24 mouse cellular contexts compared by ENCODE assay signal in the genomic region with DNA sequence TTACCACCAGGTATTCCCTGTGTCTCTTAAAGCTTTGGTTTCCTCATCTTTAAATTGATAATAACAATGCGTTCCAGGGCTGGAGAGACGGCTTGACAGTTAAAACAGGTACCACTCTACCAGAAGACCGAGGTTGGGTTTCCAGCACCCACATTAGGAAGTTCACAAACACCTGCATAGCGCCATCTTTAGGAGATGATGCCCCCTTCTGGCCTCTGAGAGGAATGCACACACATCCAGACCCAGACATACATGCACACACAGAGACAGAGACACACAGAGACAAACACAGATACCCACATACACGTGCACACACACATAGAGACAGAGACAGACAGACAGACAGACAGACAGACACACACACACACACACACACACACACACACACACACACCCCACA. TPM values are rescaled to one million over a fixed set of nuclear protein-coding genes. Genes with fewer than 3 reads are reported as not detected.
DNase-seq lines count a peak whose midpoint lies in the region; ATAC-seq and TF ChIP-seq lines count a peak whose summit lies in the region.
"Had no signal": no experiment of that assay in that cellular context is flagged by ENCODE, and none has a peak within 500 bp of the region (broad histone marks: within the 10 kb centered on the region; RNA-seq: fewer than 3 reads in every experiment).

No protein-coding gene starts in this region.

- H3K79me2 ChIP-seq in heart, adult 2 months (replicated peaks; ENCODE audit: control insufficient read depth, insufficient read depth, low read length) = no peaks in the 10 kb centered on the region

- H3K4me2 ChIP-seq in intestine, embryonic 16.5 days (ENCODE audit: low read depth, low read length) = no peak overlapping the region; the same call in 1 of the 2 replicates
- no peak overlapping the region for H3K4me2 ChIP-seq in stomach, embryonic 16.5 days (ENCODE audit: low read depth, low read length)
- H3K4me2 ChIP-seq: embryonic facial prominence, embryonic 12.5 days; forebrain, embryonic 15.5 days; neural tube, embryonic 13.5 days had no signal

- no peak overlapping the region for H3K4me3 ChIP-seq in heart, adult 2 months
- H3K4me3 ChIP-seq in layer of hippocampus, adult 2 months = no peak overlapping the region
- no peak overlapping the region for H3K4me3 ChIP-seq in intestine, embryonic 16.5 days (ENCODE audit: low read length)
- H3K4me3 ChIP-seq in stomach, embryonic 16.5 days (replicated peaks; ENCODE audit: low read length) = no peak overlapping the region
- H3K4me3 ChIP-seq: embryonic facial prominence, embryonic 12.5 days; erythroblast, embryonic 14.5 days; forebrain, embryonic 15.5 days; hindbrain, embryonic 10.5 days; megakaryocyte, embryonic 14.5 days; neural tube, embryonic 13.5 days had no signal

- H3K9ac ChIP-seq in heart, adult 2 months (ENCODE audit: low read depth, low read length) = no peak overlapping the region
- no peak overlapping the region for H3K9ac ChIP-seq in intestine, embryonic 16.5 days (ENCODE audit: low read depth, low read length)
- H3K9ac ChIP-seq in stomach, embryonic 16.5 days (ENCODE audit: low read length) = no peak overlapping the region
- H3K9ac ChIP-seq: embryonic facial prominence, embryonic 12.5 days; forebrain, embryonic 15.5 days; neural tube, embryonic 13.5 days had no signal

- H3K27ac ChIP-seq in heart, adult 2 months = no peak overlapping the region
- no peak overlapping the region for H3K27ac ChIP-seq in layer of hippocampus, adult 2 months
- H3K27ac ChIP-seq in intestine, embryonic 16.5 days (ENCODE audit: low read length) = peak overlapping the region; percentile 88
- H3K27ac ChIP-seq in stomach, embryonic 16.5 days (ENCODE audit: low read length) = peak overlapping the region; percentile 44; the same call in 1 of the 2 replicates
- H3K27ac ChIP-seq: embryonic facial prominence, embryonic 12.5 days; forebrain, embryonic 15.5 days; hindbrain, embryonic 10.5 days; hindbrain, postnatal 0 days; neural tube, embryonic 13.5 days had no signal

- DNase-seq in heart, adult 2 months = no peak
- DNase-seq in heart, postnatal 4 days = no peak
- DNase-seq in layer of hippocampus, adult 2 months (ENCODE audit: low spot score in 2 of 2) = no peak
- no peak for DNase-seq in layer of hippocampus, adult 8-10 months (ENCODE audit: low spot score in 2 of 2)
- DNase-seq in layer of hippocampus, adult 9-10 months (ENCODE audit: low spot score) = no peak
- DNase-seq: gastrocnemius, postnatal 36 days; left cerebral cortex, postnatal 4 days; lung, postnatal 14 days; midbrain, embryonic 14.5 days; thymus, adult 18-20 months; thymus, postnatal 4 days had no signal

- 0 out of 2 replicates have a peak, but pooled peaks have one; percentile 4 for TF ChIP-seq CTCF in heart, adult 2 months (IDR thresholded peaks at IDR 0.05)
- 0 out of 2 replicates have a peak, but pooled peaks have one; percentile 16 for TF ChIP-seq CTCF in layer of hippocampus, adult 2 months (conservative IDR thresholded peaks at IDR 0.05)

- intact Hi-C loops in heart, adult 2 months (cut with DNase I) = no loop called here

- no peak for ATAC-seq in intestine, embryonic 16.5 days
- ATAC-seq in stomach, embryonic 16.5 days (ENCODE audit: insufficient read depth, low FRiP score) = no peak
- ATAC-seq in frontal cortex, adult (ENCODE audit: low TSS enrichment) = no peak
- ATAC-seq: CD4-positive, CD25-positive, alpha-beta regulatory T cell, adult 4 months; forebrain, embryonic 15.5 days; hindbrain, postnatal 0 days had no signal

- H3K9me3 ChIP-seq in intestine, embryonic 16.5 days (ENCODE audit: control insufficient read depth, low read length) = no peaks in the 10 kb centered on the region
- no peaks in the 10 kb centered on the region for H3K9me3 ChIP-seq in stomach, embryonic 16.5 days (replicated peaks; ENCODE audit: control insufficient read depth, low read length)
- H3K9me3 ChIP-seq: embryonic facial prominence, embryonic 12.5 days; forebrain, embryonic 15.5 days; hindbrain, embryonic 10.5 days; neural tube, embryonic 13.5 days had no signal

- H3K36me3 ChIP-seq in heart, adult 2 months (ENCODE audit: control insufficient read depth, insufficient read depth, low read length) = no peaks in the 10 kb centered on the region
- H3K36me3 ChIP-seq in intestine, embryonic 16.5 days (ENCODE audit: control insufficient read depth, insufficient read depth, low read length) = no peaks in the 10 kb centered on the region
- no peaks in the 10 kb centered on the region for H3K36me3 ChIP-seq in stomach, embryonic 16.5 days (ENCODE audit: control insufficient read depth, insufficient read depth, low read length)
- H3K36me3 ChIP-seq: embryonic facial prominence, embryonic 12.5 days; forebrain, embryonic 15.5 days; hindbrain, embryonic 10.5 days; neural tube, embryonic 13.5 days had no signal

- H3K4me1 ChIP-seq in heart, adult 2 months (ENCODE audit: control insufficient read depth, insufficient read depth, low read length) = peaks cover 3% of the 10 kb centered on the region
- peaks cover 49% of the 10 kb centered on the region for H3K4me1 ChIP-seq in intestine, embryonic 16.5 days (ENCODE audit: control insufficient read depth, insufficient read depth, low read length)
- H3K4me1 ChIP-seq in stomach, embryonic 16.5 days (ENCODE audit: control insufficient read depth, insufficient read depth, low read length) = peaks cover 37% of the 10 kb centered on the region
- H3K4me1 ChIP-seq: forebrain, embryonic 15.5 days; neural tube, embryonic 13.5 days had no signal

- H3K27me3 ChIP-seq in heart, adult 2 months (ENCODE audit: control insufficient read depth, insufficient read depth, low read length) = no peaks in the 10 kb centered on the region
- no peaks in the 10 kb centered on the region for H3K27me3 ChIP-seq in intestine, embryonic 16.5 days (replicated peaks; ENCODE audit: control insufficient read depth, insufficient read depth, low read length)
- H3K27me3 ChIP-seq in stomach, embryonic 16.5 days (ENCODE audit: control insufficient read depth, insufficient read depth, low read length) = no peaks in the 10 kb centered on the region
- H3K27me3 ChIP-seq: embryonic facial prominence, embryonic 12.5 days; forebrain, embryonic 15.5 days; neural tube, embryonic 13.5 days had no signal

- no peak for TF ChIP-seq POLR2A in heart, adult 2 months (IDR thresholded peaks at IDR 0.05; ENCODE audit: insufficient read depth, low read depth, low read length)

- WGBS in heart, adult 2 months = 97% methylated on average over 5 of the region's 5 CpGs
- WGBS in intestine, embryonic 16.5 days = 93% methylated on average over 5 of the region's 5 CpGs
- WGBS in stomach, embryonic 16.5 days = 91% methylated on average over 5 of the region's 5 CpGs

- no peak for TF ChIP-seq EP300 in heart, adult 2 months (IDR thresholded peaks at IDR 0.05; ENCODE audit: insufficient read depth, low read depth, low read length)

RNA-seq across cellular contexts. Expression of gene Tmem51, which starts 34.1 kb away (rescaled TPM):
- total RNA-seq in heart, adult 2 months (2021) = 1 to 10 TPM; 5.5 to 6.0 TPM
- 9.9 and 13.1 TPM in 2 replicates for polyA plus RNA-seq in heart, adult 2 months (2012; rRNA removed)
- 10 to 100 TPM; 34.2 to 40.5 TPM for total RNA-seq in heart, postnatal 4 days (2021)
- 1 to 10 TPM; 3.9 to 4.5 TPM for total RNA-seq in layer of hippocampus, adult 2 months (2021)
- total RNA-seq in layer of hippocampus, adult 8-10 months (2022) = 1 to 10 TPM; 3.4 to 7.1 (median 6.0) TPM
- 160 and 206 TPM in 2 replicates for polyA plus RNA-seq in intestine, embryonic 16.5 days (2015; fragmentation: Nextera tagmentation; extraction: Ambion mirVana)
- polyA plus RNA-seq in stomach, embryonic 16.5 days (2015; fragmentation: Nextera tagmentation; extraction: Ambion mirVana) = 79.2 and 87.9 TPM in 2 replicates

RNA-seq across cellular contexts. Expression of gene Fhad1, which starts 35.1 kb away (rescaled TPM):
- total RNA-seq in heart, adult 2 months (2021) = under 1 TPM; 0.47 to 0.55 TPM
- polyA plus RNA-seq in heart, adult 2 months (2012; rRNA removed) = 0.47 and 0.53 TPM in 2 replicates
- total RNA-seq in heart, postnatal 4 days (2021) = 1 to 10 TPM; 1.2 to 1.4 TPM
- 10 to 100 TPM in 1 of 2 experiments, 1 to 10 TPM in 1; 8.8 to 13.0 TPM for total RNA-seq in layer of hippocampus, adult 2 months (2021)
- 10 to 100 TPM in 1 of 4 experiments, 1 to 10 TPM in 3; 6.9 to 10.4 (median 9.0) TPM for total RNA-seq in layer of hippocampus, adult 8-10 months (2022)
- 1.4 and 2.3 TPM in 2 replicates for polyA plus RNA-seq in intestine, embryonic 16.5 days (2015; fragmentation: Nextera tagmentation; extraction: Ambion mirVana)
- 5.3 and 5.8 TPM in 2 replicates for polyA plus RNA-seq in stomach, embryonic 16.5 days (2015; fragmentation: Nextera tagmentation; extraction: Ambion mirVana)
- total RNA-seq: common myeloid progenitor, adult 5-6 weeks had no signal
- polyA plus RNA-seq: erythroblast, embryonic 14.5 days; liver, embryonic 16.5 days had no signal

Comparison
In these comparisons a context has a peak if more than half of its experiments do, and no peak if none do; other contexts are left out.
1. RNA of gene Tmem51, which starts 34.1 kb away (total RNA-seq): 34.2 to 40.5 TPM in heart, postnatal 4 days; 3.4 to 7.1 TPM in layer of hippocampus, adult 8-10 months, 5.5 to 6.0 TPM in heart, adult 2 months and 3.9 to 4.5 TPM in layer of hippocampus, adult 2 months; every median in the first group is over 4 times any median in the second.
2. H3K27ac ChIP-seq: peak in intestine, embryonic 16.5 days (single experiment) and stomach, embryonic 16.5 days (single experiment); none in heart, adult 2 months (single experiment) and layer of hippocampus, adult 2 months (single experiment).